Mouse (Mus musculus) gastrocnemius, adult 18-20 months (tissue): ENCODE measurements around the gene Foxa3. TPM values are rescaled to one million over a fixed set of nuclear protein-coding genes. Genes with fewer than 3 reads are reported as not detected.

Source experiments
- DNase-seq: peaks from one replicate; pipeline ENCODE4 v3.0.0; 2021; ENCODE audit warnings: low spot score
- total RNA-seq, 2 experiments: library from RNA; stranded (reverse); gene quantifications; 2 replicates each; pipeline ENCODE4 v1.2.3; 2021

Foxa3 gene
- total RNA-seq, 2 experiments from 2014 or later: 0.09 TPM; not detected in 1

DNA sequence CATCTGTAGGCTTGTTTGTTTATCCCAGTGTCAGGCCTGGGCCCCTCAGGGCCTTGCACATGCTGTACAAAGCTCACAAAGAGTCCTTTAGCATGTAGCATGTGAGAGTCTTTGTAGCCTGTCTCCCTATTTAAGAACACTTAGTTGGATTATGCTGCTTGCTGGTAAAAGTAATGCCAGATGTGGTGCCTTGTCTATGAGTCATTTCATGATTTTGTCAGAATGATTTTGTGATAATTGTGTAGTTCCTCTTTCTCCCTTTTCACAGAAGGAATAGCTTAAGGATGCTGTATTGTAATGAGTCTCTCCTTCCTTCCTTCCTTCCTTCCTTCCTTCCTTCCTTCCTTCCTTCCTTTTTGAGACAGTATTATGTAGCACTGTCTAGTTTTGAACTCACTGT, 4.7 kb upstream of the Foxa3 start:
- DNase-seq: no peak

DNA sequence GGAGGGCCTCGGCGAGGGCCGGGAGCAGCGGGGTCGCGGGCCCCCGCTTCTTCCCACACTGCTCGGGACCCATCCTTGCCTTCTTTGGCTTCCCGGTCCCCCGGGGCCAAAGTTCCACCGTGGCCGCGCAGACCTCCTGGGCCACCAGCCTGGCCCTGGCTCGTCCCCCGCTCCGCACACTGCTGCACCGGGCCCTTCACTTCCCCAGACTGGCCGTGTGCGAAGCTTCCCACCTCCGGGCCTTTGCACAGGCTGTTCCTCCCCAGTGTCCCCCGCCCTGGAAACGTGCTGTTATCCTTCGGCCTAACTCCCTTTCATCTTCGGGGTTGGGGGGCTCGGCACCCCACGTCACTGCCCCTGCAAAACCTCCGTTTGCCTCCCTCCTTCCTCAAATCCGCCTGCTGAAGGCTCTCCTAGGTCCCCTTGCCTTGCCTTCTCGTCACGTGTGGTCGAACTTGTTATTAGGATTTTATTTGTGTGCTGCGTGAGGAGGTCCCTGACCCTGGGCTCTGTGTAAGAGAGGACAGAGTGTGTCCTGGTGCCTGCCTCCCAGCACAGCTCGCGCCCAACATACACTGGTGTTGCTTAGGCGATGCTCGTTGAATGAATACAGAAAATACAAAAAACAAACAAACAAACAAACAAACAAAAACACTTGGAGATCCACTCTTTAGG, 1.4 kb upstream of the Foxa3 start:
- DNase-seq: peak; percentile 30

DNA sequence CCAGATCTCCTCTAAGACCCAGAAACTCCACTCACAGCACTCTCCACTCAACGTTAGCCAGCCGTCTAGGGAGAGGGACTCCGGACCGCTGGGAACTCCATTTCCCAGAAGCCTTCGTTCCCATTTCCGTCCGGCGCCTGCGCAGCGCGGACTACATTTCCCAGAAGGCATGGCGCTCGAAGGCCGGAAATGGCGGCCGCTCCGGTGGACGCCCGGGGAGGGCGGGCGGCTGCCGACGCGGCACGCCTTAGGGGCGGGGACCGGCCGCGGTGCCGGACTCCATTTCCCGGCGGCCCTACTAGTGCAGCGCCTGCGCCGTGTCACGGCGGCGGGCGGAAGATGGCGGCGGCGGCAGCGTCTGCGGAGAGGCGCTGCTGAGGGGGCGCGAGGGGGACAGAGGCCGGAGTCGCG, 763 bp upstream of the Foxa3 start, which contains the start of gene Sympk:
Gene Sympk (plus strand): TSS at position 282 of the 411 bp plus-strand sequence.
- peak; percentile 96 for DNase-seq

DNA sequence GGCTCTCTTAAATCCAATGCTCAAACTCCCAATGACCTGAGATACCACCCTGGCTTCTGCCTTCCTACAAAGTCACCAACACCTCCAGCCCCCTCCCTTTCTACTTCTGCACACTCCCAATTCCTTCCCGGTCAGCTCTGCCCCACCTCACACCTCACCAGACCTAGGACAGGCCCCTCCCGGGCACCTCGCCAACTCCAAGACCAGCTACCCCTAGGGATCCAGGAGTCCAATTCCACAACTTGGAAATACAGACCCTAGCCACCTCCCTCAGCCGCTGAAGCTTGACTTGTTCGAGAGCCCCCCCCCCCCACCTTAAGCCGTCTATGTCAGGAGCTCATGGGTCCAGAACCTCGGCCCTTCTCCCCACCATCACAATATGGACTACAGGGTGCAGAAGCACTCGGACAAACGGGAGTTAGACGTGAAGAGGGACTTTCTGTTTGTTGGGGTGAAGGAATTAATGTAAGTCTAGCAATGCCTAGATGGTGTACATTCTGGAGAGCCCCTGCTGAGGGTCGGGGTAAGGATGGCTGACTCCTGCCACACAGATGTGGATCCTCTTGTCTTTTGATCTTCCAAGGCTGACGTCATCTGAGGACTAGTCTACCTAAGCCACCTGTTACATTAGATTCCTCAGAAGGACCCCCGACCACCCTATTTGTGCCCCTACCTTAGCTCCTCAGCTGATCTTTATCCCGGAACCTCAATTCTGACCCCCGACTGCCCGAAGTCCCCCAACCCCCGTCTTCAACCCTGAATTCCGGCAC, 964 bp downstream of the Foxa3 start:
- DNase-seq: no peak

DNA sequence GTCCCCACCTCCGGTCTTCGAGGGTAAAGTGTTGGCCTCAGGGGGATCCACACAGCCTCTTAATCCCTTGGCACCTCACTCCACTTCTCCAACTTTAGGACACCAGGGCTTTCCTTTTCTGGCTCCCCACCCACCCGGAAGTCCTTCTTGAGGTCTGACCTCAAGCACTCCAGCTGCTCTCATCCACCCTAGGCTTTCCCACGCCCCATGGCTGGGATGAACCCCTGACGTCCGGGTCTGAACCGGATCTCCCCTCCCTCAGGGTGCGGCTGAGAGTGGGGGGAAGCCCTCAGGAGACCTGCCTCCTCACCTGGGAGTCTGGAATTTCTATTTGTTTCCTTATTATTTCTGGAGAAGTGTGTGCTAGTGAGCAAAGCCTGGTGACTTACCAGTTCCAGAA, 2.3 kb downstream of the Foxa3 start:
- DNase-seq: no peak

DNA sequence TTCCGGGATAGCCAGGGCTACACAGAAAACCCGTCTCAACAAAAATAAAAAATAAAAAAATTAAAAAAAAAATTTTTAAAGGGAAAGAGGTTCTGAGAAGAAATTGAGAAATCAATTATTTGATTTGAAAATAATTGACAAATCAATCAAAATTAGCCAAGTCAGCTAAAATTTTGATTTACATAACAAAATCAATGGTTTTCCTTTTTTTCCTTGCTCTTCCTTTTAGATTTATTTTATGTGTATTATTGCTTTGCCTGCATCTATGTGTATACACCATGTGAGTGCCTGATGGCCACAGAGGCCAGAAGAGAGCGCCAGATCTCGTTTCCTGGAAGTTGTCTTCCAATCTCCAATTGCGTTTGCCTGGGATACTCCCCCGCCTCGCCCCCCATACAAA, 5.4 kb downstream of the Foxa3 start:
- no peak for DNase-seq

DNA sequence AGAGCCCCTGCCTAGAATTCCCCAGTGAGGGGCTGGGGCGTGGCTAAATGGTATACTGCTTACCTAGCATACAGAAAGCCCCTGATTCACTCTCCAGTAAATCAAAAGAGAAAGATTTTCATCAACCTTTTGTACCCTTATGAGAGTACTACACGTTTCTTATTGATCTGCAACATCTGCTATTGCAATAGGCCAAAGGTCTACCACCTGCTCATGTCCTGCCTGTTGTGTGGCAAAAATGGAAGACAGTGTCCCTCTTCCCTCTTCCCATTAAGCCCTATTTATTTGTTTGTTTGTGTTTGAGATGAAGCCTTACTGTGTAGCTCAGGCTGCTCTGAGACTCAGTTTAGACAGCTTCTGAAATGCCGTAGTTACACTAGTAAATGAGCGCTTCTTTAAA, 7.3 kb downstream of the Foxa3 start:
- no peak for DNase-seq

DNA sequence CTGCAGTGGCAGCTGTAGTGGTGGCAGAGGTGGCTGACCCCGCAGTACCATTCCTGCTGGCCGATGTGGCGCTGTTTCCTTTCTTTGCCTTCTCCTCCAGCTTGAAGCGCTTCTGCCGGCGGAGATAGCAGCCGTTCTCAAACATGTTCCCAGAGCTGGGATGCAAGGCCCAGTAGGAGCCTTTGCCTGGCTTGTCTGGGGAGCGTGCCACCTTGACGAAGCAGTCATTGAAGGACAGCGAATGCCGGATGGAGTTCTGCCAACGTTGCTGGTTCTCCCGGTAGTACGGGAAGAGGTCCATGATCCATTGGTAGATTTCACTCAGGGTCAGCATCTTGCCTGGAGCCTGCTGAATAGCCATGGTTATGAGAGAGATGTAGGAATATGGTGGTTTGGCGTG, 8.9 kb downstream of the Foxa3 start:
- no peak for DNase-seq

DNA sequence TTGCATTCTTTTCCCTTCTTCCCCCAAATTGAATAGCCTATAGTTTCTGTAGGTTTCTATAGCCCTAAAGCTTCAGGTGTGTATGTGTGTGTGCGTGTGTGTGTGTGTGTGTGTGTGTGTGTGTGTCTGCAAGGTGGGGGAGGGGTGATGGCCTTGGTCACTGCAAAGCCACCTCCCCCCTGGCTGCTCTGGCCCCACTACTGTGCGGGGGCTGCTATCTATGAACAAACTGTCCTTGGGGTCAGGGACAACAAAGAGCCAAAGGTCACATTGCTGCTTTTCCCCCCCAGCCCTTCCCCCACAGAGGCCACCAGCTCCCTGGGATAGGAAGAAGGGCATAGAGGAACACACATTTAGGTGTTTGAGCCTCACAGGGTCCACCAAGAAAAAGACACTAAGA, 10.5 kb downstream of the Foxa3 start:
- DNase-seq: no peak

DNA sequence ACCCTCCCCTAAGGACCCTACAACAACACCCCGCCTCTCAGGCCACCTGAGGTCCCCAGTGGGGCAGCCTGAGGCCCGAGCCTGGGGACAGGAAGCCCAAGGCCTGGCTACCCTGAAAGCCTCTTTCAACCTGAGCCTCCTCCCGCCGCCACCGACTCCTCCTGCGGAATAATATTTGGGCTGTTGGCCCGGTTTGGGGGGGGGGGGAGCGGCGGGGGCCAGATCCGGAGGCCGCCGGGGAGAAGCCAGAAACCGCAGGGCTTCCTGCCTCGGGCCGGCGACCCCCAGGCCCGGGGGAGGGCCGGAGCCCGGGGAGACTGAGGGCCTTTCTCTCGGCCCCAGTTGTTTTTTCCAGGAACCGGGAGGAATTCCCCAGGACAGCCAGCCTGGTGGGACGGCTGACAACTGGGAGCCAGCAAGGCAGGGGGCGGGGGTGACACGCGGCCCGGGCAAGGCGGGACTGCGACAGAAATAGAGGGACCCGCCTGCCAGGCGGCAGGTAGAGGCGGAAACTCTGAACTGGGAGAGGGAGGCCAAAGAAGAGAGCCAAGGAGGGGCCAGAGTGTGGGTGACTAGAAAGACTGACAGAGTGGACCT, 11.2 kb downstream of the Foxa3 start:
- DNase-seq: no peak

DNA sequence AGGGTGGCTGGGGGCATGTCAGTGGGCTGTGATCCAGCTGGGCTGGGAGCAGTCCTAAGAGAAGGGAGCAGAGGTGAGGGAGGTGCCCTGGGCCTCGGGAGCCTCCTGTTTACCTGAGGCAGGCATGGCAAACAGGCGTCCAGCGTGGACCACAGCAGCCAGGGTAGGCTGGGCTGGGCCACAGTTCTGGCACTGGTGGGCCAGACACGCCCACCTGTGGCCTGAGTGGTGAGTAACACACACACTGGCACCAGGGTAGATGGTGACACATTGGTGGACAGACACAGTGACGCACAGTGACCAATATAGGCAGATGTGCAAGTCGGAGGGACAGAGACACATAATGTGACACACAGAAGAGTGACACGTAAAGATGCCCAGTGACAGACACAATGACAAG, 12.8 kb downstream of the Foxa3 start:
- no peak for DNase-seq

DNA sequence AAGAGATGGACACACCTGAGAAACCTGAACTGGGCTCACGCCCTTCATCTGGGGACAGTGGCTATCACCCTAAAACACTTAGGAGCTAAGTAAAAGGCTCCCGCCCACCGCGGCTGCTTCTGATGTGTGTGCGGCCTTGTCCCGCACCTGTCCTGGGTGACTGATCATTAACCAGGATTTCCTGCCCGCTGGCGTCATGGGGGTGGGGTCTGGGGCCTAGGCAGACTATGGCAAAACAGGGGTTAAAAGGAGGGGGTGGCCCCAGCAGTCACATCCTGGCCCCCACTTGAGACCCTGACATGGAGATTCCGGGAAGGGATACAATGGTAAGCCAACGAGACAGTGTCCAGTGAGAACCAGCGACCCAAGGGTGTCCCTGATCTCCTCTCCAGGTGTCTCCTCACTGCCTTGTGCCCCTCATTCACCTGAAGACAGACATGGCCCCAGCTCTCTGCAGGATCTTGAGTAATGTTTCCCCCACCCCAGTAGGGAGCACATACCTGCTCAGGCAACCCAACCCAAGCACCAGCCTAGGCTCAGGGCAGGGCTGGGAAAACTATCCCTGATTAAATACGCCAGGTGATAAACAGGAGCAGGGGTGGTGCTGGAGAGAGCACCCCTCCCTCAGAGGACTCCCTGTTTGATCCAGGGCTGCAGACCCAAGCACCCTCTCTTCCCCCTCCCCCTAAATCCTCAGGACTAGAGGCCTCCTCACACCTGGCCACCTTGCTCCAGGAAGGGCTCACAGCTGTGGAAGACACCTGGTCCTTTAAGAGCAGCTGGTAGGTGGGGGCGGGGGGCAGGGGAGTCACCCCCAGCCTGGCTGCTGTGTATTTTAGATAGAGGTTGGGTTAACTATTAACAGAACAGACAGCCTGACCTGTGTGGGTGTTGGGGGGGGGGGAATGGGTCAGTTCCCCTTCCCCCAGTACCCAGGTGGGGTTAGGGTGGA, 16.0 kb downstream of the Foxa3 start:
- no peak for DNase-seq

DNA sequence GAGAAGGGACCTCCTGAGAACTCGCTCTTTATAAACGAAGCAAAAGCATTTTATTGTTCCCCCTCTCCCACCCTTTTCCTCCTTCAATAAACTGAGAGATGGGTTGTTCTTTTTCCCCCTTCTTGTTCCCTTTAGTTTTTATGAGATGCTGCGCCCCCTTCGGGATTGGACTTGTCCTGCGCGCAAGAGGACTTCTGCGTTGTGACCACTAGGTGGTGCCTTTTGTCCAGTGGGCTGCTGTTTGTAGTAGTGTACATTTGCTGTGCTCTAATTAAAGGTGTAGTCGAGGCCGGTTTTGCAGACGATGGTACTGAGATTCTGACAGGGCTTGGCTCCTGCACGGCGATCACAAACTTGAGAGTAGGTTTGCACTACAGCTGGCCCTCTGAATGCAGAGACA, 16.9 kb downstream of the Foxa3 start:
- peak; percentile 84 for DNase-seq

DNA sequence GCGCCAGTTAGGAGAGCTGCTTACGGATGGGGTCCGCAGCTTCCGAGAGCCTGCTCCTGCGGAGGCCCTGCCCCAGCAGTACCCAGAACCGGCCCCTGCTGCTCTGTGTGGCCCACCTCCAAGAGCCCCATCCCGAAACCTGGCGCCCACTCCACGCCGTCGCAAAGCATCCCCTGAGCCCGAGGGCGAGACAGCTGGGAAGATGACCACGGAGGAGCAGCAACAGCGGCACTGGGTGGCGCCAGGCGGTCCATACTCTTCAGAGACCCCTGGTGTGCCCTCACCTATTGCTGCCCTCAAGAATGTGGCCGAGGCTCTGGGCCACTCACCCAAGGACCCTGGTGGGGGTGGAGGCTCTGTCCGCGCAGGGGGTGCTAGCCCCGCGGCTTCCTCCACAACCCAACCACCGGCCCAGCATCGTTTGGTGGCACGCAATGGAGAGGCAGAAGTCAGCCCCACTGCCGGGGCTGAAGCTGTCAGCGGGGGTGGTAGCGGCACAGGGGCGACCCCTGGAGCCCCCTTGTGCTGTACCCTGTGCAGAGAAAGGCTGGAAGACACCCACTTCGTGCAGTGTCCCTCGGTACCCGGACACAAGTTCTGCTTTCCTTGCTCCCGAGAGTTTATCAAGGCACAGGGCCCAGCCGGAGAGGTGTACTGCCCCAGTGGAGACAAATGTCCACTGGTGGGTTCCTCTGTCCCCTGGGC, 17.8 kb downstream of the Foxa3 start:
- no peak for DNase-seq

DNA sequence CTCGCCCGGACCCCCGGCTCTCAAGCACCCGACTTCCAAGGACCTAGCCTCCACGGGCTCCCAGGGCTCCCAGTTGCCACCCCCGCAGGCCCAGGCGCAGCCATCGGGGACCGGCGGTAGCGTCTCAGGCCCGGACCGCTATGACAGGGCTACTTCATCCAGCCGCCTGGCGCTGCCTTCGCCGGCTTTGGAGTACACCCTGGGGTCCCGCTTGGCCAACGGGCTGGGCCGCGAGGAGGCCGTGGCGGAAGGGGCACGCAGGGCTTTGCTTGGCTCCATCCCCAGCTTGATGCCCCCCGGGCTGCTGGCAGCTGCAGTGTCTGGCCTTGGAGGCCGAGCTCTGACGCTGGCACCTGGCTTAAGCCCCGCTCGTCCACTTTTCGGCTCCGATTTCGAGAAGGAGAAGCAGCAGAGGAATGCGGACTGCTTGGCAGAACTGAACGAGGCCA, 18.7 kb downstream of the Foxa3 start:
- DNase-seq: no peak

DNA sequence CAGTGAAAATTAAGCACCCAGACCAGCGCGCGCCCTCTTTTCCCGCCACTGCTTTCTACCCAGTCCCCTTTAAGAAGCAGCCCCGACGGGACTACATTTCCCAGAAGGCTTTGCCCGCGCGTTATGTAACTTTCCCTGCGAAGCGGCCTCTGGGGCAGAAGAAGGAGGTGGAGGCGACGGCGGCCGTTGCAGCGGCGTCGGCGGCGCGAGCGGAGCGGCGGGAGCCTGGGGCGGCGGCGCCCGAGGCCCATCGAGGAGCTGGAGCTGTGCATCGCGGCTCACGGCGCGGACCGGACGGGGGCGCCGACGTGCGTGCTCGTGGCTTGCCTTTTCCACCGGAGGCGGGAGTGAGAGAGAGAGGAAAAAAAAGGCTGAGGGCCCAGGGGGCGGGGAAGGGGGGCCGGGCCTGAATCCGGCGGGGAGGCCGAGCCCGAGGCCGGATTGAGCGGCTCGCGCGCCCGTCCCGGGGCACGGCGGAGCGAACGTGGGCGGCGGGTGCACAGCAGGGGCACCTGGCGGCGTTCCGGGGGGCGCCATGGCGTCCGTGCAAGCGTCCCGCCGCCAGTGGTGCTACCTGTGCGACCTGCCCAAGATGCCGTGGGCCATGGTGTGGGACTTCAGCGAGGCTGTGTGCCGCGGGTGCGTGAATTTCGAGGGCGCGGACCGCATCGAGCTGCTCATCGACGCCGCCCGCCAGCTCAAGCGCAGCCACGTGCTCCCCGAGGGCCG, 19.3 kb downstream of the Foxa3 start, which contains the start of gene Irf2bp1:
Gene Irf2bp1 (plus strand): TSS at position 143 of the 729 bp plus-strand sequence.
- DNase-seq: peak; percentile 97

DNA sequence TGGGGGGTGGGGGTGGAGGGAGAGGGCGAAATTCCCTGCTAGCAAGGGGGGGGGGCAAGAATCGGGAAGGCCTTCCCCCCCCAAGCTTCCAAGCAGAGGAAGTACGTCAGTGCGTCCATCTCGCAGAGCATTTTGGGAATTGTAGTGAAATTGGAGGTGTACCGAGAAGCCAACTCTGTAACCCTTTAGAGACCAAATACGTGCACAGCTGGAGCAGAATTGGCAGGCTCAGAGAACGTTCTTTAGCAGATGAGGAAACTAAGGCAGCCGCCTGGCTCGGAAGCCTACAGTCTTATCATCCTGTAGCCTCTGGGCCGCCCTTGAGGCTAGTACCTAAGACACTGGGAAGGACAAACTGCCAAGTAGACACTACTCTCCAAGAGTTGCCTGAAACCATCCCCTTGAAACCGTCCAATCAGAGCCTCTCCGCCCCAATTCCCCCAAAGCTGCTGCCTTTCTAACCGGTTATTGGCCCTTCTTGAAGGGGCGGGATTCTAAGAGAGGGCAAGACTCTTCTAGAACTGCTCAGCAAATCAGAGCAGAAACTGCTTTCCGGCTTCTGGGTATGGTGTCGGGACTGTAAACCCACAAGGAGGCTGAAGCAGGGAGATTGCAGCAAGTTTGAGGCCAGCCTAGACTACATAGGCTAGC, 20.4 kb downstream of the Foxa3 start:
- DNase-seq: peak; percentile 85

DNA sequence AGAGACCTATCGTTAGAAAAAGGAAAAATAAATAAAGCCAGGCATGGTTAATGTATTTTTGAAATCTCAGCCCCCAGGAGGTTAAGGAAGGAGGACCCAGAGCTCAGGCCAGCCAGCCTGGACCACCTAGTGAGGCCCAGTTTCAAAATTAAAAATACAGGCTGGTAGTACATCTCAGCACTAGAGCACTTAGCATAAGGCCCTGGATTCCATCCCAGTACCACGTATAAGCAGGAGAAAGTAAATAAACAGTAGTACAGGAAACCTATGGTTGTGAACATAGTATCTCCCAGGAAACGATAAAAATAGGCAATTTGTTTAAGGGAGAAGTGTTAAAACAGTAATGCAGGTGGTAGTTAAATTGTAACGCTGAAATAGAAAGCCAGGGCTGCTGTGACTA, 21.2 kb downstream of the Foxa3 start:
- no peak for DNase-seq

DNA sequence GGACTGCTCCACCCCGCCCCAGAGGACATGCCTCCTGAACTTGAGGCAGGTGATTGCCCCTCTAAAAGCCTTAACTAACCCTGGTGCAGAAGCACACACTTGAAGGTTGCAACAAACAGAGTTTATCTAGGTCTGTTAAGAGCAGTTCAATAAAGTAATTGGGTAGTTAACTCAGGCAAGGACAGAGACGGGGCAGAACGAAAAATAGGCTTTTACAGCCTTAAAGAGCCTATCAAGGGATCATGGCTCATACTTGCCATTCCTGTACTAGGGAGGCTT, 21.6 kb downstream of the Foxa3 start:
- no peak for DNase-seq
